Mouse (Mus musculus) common myeloid progenitor, adult 5-6 weeks (primary cell): ENCODE results near the gene P2rx1. TPM values are rescaled to one million over a fixed set of nuclear protein-coding genes. Genes with fewer than 3 reads are reported as not detected.

Experiments used
- ATAC-seq: replicated peaks from 2 replicates; pipeline ENCODE4 v1.8.0; 2016; ENCODE audit warnings: low read depth, mild to moderate bottlenecking, moderate TSS enrichment, inconsistent platforms; ENCODE audit not compliant: poor library complexity, severe bottlenecking
- total RNA-seq: library from RNA; stranded (forward); fragments of 200-1000, 187-1606 nt; gene quantifications from 2 replicates; pipeline ENCODE4 v1.2.3, GENCODE M21; 2017

Gene P2rx1
- total RNA-seq, 1 experiment from 2014 or later = 9.4 TPM

- no peak for ATAC-seq
Observed at GRCm38 (mm10) chr11:73057701-73058100, 58.8 kb downstream of the P2rx1 start.

- no peak for ATAC-seq
Observed at GRCm38 (mm10) chr11:73059630-73060029, 60.7 kb downstream of the P2rx1 start.

- ATAC-seq = no peak
Observed at GRCm38 (mm10) chr11:73061413-73061812, 62.5 kb downstream of the P2rx1 start.

Other genes starting within 250 kb of the P2rx1 start
- gene Cyb5d2, start 203.0 kb upstream of the P2rx1 start, total RNA-seq = 4.4 and 8.4 TPM in 2 replicates
- gene Zzef1, start 202.9 kb upstream of the P2rx1 start, total RNA-seq = 23.3 and 32.4 TPM in 2 replicates
- gene Atp2a3, start 37.9 kb upstream of the P2rx1 start, total RNA-seq = 42.5 and 60.0 TPM in 2 replicates
- gene Camkk1, start 19.9 kb downstream of the P2rx1 start, total RNA-seq = 1.6 and 1.8 TPM in 2 replicates
- 12.4 and 15.4 TPM in 2 replicates for gene Ncbp3, start 48.7 kb downstream of the P2rx1 start, total RNA-seq
- gene Itgae, start 91.5 kb downstream of the P2rx1 start, total RNA-seq = 0.05 TPM in 1 of 2 replicates, not detected in the other
- 18.6 and 22.8 TPM in 2 replicates for gene Haspin, start 139.2 kb downstream of the P2rx1 start, total RNA-seq
- not detected in 2 replicates for gene P2rx5, start 161.3 kb downstream of the P2rx1 start, total RNA-seq
- 46.6 and 48.2 TPM in 2 replicates for gene Emc6, start 177.9 kb downstream of the P2rx1 start, total RNA-seq
- gene Tax1bp3, start 178.0 kb downstream of the P2rx1 start, total RNA-seq = 7.7 and 11.4 TPM in 2 replicates
- gene Ctns, start 199.9 kb downstream of the P2rx1 start, total RNA-seq = 6.0 and 8.8 TPM in 2 replicates
- 1.4 and 3.2 TPM in 2 replicates for gene Shpk, start 200.4 kb downstream of the P2rx1 start, total RNA-seq
- not detected in 2 replicates for gene Trpv1, start 235.2 kb downstream of the P2rx1 start, total RNA-seq